Mouse (Mus musculus): ENCODE data around the gene Padi6.

Padi6 gene

DNA sequence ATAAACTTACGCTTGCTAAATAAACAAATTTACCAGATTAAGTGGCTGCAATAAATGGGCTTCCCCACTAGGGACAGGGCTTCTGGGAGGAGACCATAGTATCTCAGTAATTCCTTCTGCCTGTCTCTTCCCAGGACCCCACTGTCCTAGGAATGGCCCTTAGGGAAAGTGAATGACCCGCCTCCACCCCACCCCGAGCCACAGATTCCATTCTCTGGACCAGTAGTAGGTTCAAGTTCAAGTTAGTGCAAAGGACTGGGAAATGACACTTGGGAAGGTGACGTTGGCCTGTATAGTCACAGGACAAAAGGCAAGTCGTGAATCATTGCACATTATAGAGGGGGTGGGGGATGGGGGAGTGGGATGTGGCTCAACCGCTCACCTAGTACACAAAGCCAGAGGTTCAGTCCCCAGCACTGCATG, 57.6 kb downstream of the Padi6 start:
- 61% methylated on average over 6 of the region's 6 CpGs for WGBS

- WGBS: 30% methylated on average over 16 of the region's 16 CpGs
Observed at GRCm38 (mm10) chr4:140684141-140684871, 58.1 kb downstream of the Padi6 start.

DNA sequence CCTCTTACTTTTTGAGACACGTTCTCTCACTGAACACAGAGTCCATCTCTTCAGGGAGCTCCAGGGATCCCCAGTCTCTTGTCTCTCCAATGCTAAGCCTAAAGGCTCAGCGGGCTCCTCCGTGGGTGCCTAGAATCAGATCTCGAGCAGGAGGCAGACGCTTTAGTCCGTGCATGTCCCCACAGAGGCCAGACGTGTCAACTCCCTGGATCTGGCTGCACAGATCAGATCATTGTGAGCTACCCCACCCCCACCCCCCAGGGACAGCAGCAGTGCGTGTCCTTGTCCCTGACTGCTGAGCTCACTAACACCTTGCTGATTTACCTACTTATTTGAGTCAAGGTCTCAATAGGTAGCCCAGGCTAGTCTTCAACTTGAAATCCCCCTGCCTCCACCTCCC, 58.8 kb downstream of the Padi6 start:
- 71% methylated on average over 8 of the region's 8 CpGs for WGBS

DNA sequence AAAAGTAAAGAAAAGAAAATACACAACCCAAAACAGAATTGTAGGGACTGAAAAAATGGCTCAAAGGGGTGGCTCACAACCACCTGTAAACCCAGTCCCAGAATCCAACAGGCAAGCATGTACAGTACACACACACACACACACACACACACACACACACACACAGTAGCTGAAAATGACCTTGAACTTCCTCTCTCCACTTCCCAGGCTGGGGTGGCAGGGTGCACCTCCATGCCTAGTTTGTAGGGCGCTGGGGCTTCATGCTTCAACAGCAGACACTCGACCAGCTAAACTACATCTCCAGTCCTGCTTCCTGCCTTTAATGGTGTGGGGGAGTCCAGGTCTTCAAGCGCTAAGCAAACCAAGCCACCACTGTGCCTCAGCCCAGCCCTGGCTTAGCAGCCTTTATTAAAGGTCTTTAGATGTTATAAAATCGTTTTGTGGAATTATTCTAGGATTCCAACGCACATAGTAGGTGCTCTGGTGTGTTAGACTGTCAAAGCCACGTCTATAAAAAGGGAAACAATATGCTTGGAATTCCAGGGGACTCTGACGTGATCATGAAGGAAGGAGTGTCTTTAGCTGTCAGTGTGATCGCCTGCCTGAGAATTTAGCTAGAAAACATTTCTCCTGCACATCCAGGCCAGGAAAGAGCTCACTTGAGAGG, 61.6 kb downstream of the Padi6 start:
- whole genome bisulfite sequencing: 55% methylated on average over 8 of the region's 8 CpGs

DNA sequence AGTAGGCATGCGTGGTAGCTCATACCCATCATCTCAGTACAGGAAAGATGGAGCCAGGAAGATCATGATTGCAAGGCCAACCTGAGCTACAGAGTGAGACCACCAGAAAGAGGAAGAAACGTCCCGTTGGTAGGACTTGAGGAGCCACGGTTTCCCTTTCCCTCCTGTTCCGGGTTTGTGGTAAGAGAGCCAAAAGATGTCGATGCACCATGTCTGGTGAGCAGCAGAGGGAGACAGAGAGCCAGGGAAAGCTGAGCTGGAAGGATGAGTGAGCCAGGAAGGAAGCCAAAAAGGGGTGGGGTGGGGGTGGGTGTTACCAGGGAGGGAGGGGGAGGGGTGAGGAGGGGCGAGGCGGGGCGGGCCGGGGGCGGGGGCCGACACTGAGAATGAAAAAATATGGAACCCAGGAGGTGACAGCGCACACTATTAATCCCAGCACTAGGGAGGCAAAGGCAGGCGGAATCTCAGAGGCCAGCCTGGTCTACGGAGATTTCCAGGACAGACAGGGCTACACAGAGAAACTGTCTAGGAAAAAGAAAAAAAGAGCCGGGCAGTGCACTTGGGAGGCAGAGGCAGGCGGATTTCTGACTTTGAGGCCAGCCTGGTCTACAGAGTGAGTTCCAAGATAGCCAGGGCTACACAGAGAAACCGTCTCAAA, 62.6 kb downstream of the Padi6 start:
- WGBS: 20% methylated on average over 17 of the region's 18 CpGs

- WGBS: 18% methylated on average over 5 of the region's 5 CpGs
Observed at GRCm38 (mm10) chr4:140679038-140679437, 63.4 kb downstream of the Padi6 start.

Measured in cerebral cortex, adult 2 months (tissue).